Mouse (Mus musculus) embryonic facial prominence, embryonic 14.5 days (tissue): ENCODE results near the gene Myh3. TPM values are rescaled to one million over a fixed set of nuclear protein-coding genes. Genes with fewer than 3 reads are reported as not detected.

ENCODE experiments used
- ATAC-seq: fragments of 200-750 bp; cut with Nextera tagmentation; 2 replicates; pipeline ENCODE4 v1.8.0; 2017; ENCODE audit warnings: low read depth, moderate number of reproducible peaks, moderate TSS enrichment
- DNase-seq: peaks from one replicate; pipeline ENCODE4 v3.0.0-alpha.2; 2015; ENCODE audit warnings: low spot score
- H3K27ac ChIP-seq: fragments of 300-500 bp; sonication (generic); replicated peaks from 2 replicates; pipeline ENCODE4 v1.5.1; 2014; ENCODE audit warnings: low read depth, mild to moderate bottlenecking, low read length, moderate library complexity
- H3K27me3 ChIP-seq: fragments of 300-500 bp; sonication (generic); replicated peaks from 2 replicates; pipeline ENCODE4 v1.6.1; 2014; ENCODE audit warnings: low read length; ENCODE audit not compliant: control insufficient read depth, insufficient read depth
- H3K36me3 ChIP-seq: fragments of 300-500 bp; sonication (generic); 2 replicates; pipeline ENCODE4 v1.6.1; 2014; ENCODE audit warnings: low read length, mixed read lengths; ENCODE audit not compliant: control insufficient read depth, insufficient read depth
- H3K4me1 ChIP-seq: fragments of 300-500 bp; sonication (generic); 2 replicates; pipeline ENCODE4 v1.6.1; 2014; ENCODE audit warnings: antibody characterized with exemption, low read length; ENCODE audit not compliant: control insufficient read depth, insufficient read depth
- H3K4me2 ChIP-seq: fragments of 300-500 bp; sonication (generic); 2 replicates; pipeline ENCODE4 v1.6.1; 2014; ENCODE audit warnings: low read depth, mild to moderate bottlenecking, low read length, moderate library complexity, mixed read lengths
- H3K4me3 ChIP-seq: fragments of 300-500 bp; sonication (generic); 2 replicates; pipeline ENCODE4 v1.5.1; 2014; ENCODE audit warnings: low read depth, mild to moderate bottlenecking, low read length
- H3K9ac ChIP-seq: fragments of 300-500 bp; sonication (generic); 2 replicates; pipeline ENCODE4 v1.6.1; 2014; ENCODE audit warnings: low read depth, mild to moderate bottlenecking, low read length, moderate library complexity, mixed read lengths
- H3K9me3 ChIP-seq: fragments of 300-500 bp; sonication (generic); 2 replicates; pipeline ENCODE4 v1.6.1; 2016; ENCODE audit warnings: low read length; ENCODE audit not compliant: control insufficient read depth
- WGBS: fragments of 180-500 bp; shearing (Covaris S2); extraction: QIAGEN DNeasy Blood & Tissue Kit; methylation state at CpG from one replicate; pipeline ENCODE4 v1.1.7; 2014; 5-methylcytosine and 5-hydroxymethylcytosine counted together
- polyA plus RNA-seq: library from polyadenylated mRNA; unstranded; fragments of >200 nt; fragmentation: Nextera tagmentation; extraction: Ambion mirVana; gene quantifications from 2 replicates; pipeline ENCODE4 v1.2.1, GENCODE M21; 2014

Myh3 gene
- polyA plus RNA-seq, 1 experiment from 2014 or later = 488 TPM

DNA sequence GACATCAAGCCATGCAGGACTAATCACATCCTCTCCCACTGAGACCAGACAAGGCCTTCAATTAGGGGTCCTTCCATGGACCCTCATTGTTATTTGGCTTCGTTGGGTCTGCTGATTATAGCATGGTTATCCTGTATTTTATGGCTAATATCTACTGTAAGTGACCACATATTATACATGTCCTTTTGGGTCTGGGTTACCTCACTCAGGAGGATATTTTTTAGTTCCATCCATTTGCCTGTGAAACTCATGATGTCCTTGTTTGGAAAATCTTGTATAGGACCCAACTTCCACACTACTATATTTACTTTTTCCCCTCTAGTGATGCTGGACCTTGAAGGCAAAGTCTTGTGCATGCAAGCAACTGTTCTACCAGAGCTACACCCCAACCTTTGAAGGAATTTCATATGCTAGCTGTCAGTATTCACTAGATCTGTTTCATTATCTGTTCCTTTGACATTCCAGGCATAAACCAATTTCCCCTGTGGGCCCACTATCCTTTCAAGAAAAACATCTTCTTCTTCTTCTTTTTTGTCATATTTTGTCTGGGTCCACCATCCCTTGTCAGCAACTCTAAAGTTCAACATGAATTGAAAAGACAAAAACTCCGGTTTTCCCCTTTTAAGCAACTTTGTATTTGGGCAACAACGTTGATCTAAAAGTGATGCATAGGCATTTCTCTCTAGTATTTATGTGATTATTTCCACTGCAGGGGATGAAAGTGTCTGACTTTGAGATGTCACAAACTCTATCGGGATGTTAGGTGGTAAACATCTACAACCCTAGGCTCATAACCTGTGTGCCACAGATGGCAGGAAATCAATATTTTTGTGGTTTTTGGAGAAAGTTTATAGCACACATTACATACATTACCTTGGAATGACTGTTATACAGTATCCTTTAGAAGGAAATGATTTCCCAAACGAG, 67.6 kb downstream of the Myh3 start:
- H3K9me3 ChIP-seq = no peaks in the 10 kb centered on the region
- WGBS = 77% methylated on average over 5 of the region's 5 CpGs
- no peak for ATAC-seq
- no peak overlapping the region for H3K27ac ChIP-seq
- H3K9ac ChIP-seq = no peak overlapping the region
- no peak overlapping the region for H3K4me3 ChIP-seq
- H3K36me3 ChIP-seq = no peaks in the 10 kb centered on the region
- no peaks in the 10 kb centered on the region for H3K4me1 ChIP-seq
- H3K4me2 ChIP-seq = no peak overlapping the region
- H3K27me3 ChIP-seq = no peaks in the 10 kb centered on the region
- DNase-seq = no peak

DNA sequence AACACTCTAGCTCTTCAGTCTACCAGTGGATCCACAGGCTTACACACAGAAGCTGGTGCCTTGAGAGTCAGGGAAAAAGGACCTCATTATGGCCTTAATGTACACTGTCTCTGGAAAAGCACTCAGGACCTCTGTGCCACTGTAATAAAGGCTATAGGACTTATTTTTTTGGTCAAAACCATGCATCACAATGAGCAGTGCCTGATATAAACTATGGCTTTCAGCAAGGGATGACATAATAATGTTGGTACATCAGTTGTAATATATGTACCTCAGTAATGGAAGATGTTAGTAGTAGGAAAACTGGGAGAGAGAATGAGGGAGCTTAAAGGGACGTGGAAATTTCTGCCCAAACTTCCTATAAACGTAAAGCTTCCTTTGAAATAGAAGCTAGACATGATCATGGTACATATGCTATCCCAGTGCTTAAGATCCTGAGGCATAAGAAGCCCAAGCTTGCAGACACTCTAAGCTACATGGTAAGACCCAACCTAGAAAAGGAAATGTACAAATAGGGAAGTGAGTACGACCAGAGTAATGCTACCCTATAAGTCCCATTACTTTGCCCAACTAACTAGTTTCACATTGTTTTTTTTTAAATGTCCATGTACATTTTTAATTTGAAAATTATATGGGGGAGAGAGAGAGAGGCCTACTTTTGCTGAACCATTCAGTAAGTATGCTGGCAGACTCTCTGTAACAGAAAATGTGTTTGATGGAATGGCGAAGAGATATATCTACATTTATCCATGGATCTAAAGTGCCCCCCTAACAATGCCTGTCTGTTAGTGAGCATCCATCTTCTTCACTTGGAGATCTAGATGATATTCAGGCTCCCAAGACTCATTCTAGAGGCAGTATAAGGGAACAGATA, 68.5 kb downstream of the Myh3 start:
- Histone ChIP-seq H3K9me3 (no peaks in the 10 kb centered on the region), H3K9ac (no peak overlapping the region), H3K4me2 (no peak overlapping the region), H3K4me1 (no peaks in the 10 kb centered on the region), H3K27ac (no peak overlapping the region), H3K27me3 (no peaks in the 10 kb centered on the region), H3K4me3 (no peak overlapping the region), H3K36me3 (no peaks in the 10 kb centered on the region)
- WGBS = 91% methylated on average over 4 of the region's 4 CpGs
- ATAC-seq (no peak), DNase-seq (no peak)

DNA sequence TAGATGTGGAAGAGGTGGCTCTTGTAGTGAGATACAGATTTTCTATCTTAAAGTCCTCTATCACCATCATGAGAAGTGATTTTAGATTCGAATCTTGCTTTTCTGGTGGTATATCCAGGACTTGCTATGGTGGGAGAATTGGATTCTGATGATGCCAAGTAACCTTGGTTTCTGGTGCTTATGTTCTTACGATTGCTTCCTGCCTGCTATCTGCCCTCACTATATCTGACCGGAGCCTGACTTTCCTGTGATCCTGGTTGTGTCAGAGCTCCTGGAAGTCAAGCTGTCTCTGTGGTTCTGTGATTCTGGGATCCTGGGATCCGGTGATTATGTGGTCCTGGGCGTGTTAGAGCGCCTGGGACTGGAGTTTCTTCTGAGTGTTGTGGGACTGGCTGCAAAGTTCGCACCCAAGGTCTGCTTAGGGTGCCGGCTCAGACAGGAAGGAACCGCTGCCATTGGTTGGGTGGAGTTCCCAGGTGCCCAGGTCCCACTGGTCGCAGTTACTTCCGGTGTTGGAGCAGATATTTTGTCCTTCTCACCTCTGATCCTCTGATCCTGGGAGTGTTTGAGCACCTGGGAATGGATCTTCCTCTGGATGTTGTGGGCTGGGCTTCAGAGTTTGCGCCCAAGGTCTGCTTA, 69.3 kb downstream of the Myh3 start:
- H3K4me3 ChIP-seq = no peak overlapping the region
- ATAC-seq (no peak), DNase-seq (no peak)
- no peaks in the 10 kb centered on the region for H3K4me1 ChIP-seq
- H3K4me2 ChIP-seq = no peak overlapping the region
- no peak overlapping the region for H3K9ac ChIP-seq
- H3K36me3 ChIP-seq = no peaks in the 10 kb centered on the region
- WGBS = 93% methylated on average over 12 of the region's 12 CpGs
- H3K27me3 ChIP-seq = no peaks in the 10 kb centered on the region
- no peak overlapping the region for H3K27ac ChIP-seq
- no peaks in the 10 kb centered on the region for H3K9me3 ChIP-seq

DNA sequence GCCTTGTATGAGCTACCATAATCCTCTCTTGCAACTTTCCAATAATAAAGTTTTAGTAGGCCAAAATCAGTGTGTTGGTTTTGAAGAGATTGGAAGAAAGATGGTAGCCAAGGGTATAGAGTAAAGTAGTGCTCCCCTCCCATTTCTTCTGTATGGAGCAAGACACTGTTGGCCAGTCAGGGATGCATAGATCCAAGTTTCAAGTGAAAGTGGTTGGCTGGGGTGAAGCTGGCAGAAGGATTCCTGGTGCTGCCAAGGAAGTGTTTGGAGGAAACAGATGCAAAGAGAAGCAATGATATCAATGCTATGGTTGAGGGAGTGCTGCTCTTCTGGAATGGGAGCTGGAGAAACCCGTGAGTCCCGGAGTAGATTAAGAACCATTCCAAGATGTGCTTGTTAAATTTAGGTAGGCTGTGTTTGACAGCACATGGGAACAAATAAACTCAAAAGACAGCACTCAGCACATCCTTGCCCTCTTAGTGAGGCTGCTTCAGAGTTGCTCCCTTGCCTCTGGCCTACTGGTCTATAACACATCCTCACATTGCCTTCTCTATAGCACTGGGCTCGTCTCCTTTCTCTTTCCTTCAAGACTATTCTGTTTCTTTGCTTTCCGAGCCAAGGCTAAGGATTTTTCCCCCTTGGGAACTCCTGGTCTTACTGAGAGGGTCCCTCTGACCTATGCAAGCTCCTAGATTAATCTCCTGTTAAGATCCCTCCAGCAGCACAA, 70.3 kb downstream of the Myh3 start:
- H3K4me1 ChIP-seq = no peaks in the 10 kb centered on the region
- no peak overlapping the region for H3K9ac ChIP-seq
- no peak overlapping the region for H3K27ac ChIP-seq
- 82% methylated on average over 4 of the region's 4 CpGs for WGBS
- no peak overlapping the region for H3K4me3 ChIP-seq
- no peaks in the 10 kb centered on the region for H3K9me3 ChIP-seq
- H3K27me3 ChIP-seq = no peaks in the 10 kb centered on the region
- ATAC-seq (no peak), DNase-seq (no peak)
- no peak overlapping the region for H3K4me2 ChIP-seq
- H3K36me3 ChIP-seq = no peaks in the 10 kb centered on the region

DNA sequence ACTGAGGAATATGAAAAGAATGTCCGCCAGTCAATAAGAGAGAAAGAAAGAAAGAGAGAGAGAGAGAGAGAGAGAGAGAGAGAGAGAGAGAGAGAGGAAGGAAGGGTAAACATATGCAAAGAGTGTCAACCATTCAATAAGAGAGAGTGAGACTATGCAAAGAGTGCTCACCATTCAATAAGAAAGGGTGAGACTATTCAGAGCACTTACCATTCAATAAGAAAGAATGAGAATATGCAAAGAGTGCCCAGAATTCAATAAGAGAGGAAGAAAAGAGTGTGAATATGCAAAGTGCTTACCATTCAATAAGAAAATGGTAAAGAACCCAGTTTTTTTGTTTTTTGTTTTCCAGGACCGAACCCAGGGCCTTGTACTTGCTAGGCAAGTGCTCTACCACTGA, 72.1 kb downstream of the Myh3 start:
- Histone ChIP-seq H3K27ac (no peak overlapping the region), H3K4me3 (no peak overlapping the region), H3K9ac (no peak overlapping the region), H3K36me3 (no peaks in the 10 kb centered on the region), H3K9me3 (no peaks in the 10 kb centered on the region), H3K4me2 (no peak overlapping the region), H3K4me1 (no peaks in the 10 kb centered on the region), H3K27me3 (no peaks in the 10 kb centered on the region)
- DNase-seq (no peak), ATAC-seq (no peak)
- 82% methylated on average over 2 of the region's 2 CpGs for WGBS

DNA sequence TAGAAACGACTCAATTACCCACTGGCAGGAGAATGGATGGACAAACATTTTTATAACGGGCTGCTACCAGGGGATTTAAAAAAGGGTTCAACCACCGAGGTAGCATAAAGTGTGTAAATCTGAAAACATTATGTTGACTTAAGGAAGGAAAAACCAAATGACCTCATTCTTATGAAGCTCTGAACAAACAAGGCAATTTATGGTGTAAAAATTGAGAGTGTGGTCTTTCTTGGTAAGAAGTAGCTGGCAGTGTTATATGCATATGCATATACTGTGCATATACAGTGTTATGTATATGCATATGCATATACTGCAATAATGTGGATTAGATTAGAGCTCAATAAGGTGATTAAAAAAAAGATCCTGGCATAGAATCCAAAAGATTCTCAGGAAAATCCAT, 73.1 kb downstream of the Myh3 start:
- DNase-seq = no peak
- Histone ChIP-seq H3K27me3 (no peaks in the 10 kb centered on the region), H3K4me3 (no peak overlapping the region), H3K9me3 (no peaks in the 10 kb centered on the region), H3K4me2 (no peak overlapping the region), H3K4me1 (no peaks in the 10 kb centered on the region), H3K27ac (no peak overlapping the region), H3K9ac (no peak overlapping the region), H3K36me3 (no peaks in the 10 kb centered on the region)
- no peak for ATAC-seq
- WGBS = 64% methylated on average over 3 of the region's 3 CpGs
